Mouse (Mus musculus): ENCODE data around the gene Mbtd1. TPM values are rescaled to one million over a fixed set of nuclear protein-coding genes. Genes with fewer than 3 reads are reported as not detected.
"Not testable (repeated sequence)": the region's sequence is repeated elsewhere in the genome, so short reads cannot be mapped to it uniquely, and the experiment has no call there.

Gene Mbtd1
- total RNA-seq (2021) = 10 to 100 TPM; 25.4 to 26.6 TPM
- long read RNA-seq, experiment 1 = 0 reads
- long read RNA-seq, experiment 2, partial matches to known transcripts = 0 of 1 reads
- long read RNA-seq, experiment 2, other reads (novel, unspliced or antisense) = 1 of 1 reads

- peak; percentile 99 to 100 for DNase-seq
- intact Hi-C loops (cut with DNase I) = no loop called here
Measured at GRCm38 (mm10) chr11:93885572-93886410, at the start of gene Mbtd1, which contains the start of gene Utp18. Gene Mbtd1, plus strand, starts transcription at chr11:93885852. Gene Utp18, minus strand, starts transcription at chr11:93885766.

GRCm38 (mm10) chr11:93847342-93847741 lies 38.3 kb upstream of the Mbtd1 start:
- intact Hi-C loops (cut with DNase I) = no loop called here
- DNase-seq = no peak

GRCm38 (mm10) chr11:93852546-93852945 lies 33.1 kb upstream of the Mbtd1 start:
- intact Hi-C loops (cut with DNase I) = no loop called here
- no peak for DNase-seq

GRCm38 (mm10) chr11:93856284-93856955 lies 29.2 kb upstream of the Mbtd1 start:
- DNase-seq = peak; percentile 65 to 82
- intact Hi-C loops (cut with DNase I) = no loop called here

GRCm38 (mm10) chr11:93860540-93861172 lies 25.0 kb upstream of the Mbtd1 start:
- intact Hi-C loops (cut with DNase I) = no loop called here
- no peak for DNase-seq

- DNase-seq = no peak
- intact Hi-C loops (cut with DNase I) = no loop called here
Measured at GRCm38 (mm10) chr11:93861193-93861592, 24.5 kb upstream of the Mbtd1 start.

- intact Hi-C loops (cut with DNase I) = no loop called here
- no peak for DNase-seq
Measured at GRCm38 (mm10) chr11:93862045-93862623, 23.5 kb upstream of the Mbtd1 start.

- intact Hi-C loops (cut with DNase I) = no loop called here
Measured at GRCm38 (mm10) chr11:93862638-93863037, 23.0 kb upstream of the Mbtd1 start.

GRCm38 (mm10) chr11:93884068-93884467 lies 1.6 kb upstream of the Mbtd1 start:
- DNase-seq = no peak
- intact Hi-C loops (cut with DNase I) = no loop called here

More at GRCm38 (mm10) chr11:93862638-93863037, 23.0 kb upstream of the Mbtd1 start:
- DNase-seq = no peak

- intact Hi-C loops (cut with DNase I) = no loop called here
- DNase-seq = peak in 1 of 2 experiments; percentile 62
Measured at GRCm38 (mm10) chr11:93884901-93885571, 616 bp upstream of the Mbtd1 start.

GRCm38 (mm10) chr11:93886411-93887079 lies 893 bp downstream of the Mbtd1 start:
- intact Hi-C loops (cut with DNase I) = no loop called here

GRCm38 (mm10) chr11:93887080-93887447 lies 1.4 kb downstream of the Mbtd1 start:
- no peak for DNase-seq
- intact Hi-C loops (cut with DNase I) = no loop called here

More at GRCm38 (mm10) chr11:93886411-93887079, 893 bp downstream of the Mbtd1 start:
- peak; percentile 10 to 13 for DNase-seq

GRCm38 (mm10) chr11:93897732-93898131 lies 12.1 kb downstream of the Mbtd1 start:
- no peak for DNase-seq
- intact Hi-C loops (cut with DNase I) = no loop called here

- DNase-seq = no peak
- intact Hi-C loops (cut with DNase I) = no loop called here
Measured at GRCm38 (mm10) chr11:93906834-93907233, 21.2 kb downstream of the Mbtd1 start.

GRCm38 (mm10) chr11:93907839-93908238 lies 22.2 kb downstream of the Mbtd1 start:
- intact Hi-C loops (cut with DNase I) = no loop called here
- no peak for DNase-seq

- DNase-seq = no peak
- intact Hi-C loops (cut with DNase I) = no loop called here
Measured at GRCm38 (mm10) chr11:93908829-93909228, 23.2 kb downstream of the Mbtd1 start.

- no peak for DNase-seq
- intact Hi-C loops (cut with DNase I) = no loop called here
Measured at GRCm38 (mm10) chr11:93911603-93912002, 26.0 kb downstream of the Mbtd1 start.

GRCm38 (mm10) chr11:93915019-93915418 lies 29.4 kb downstream of the Mbtd1 start:
- DNase-seq; intact Hi-C loops (cut with DNase I): not testable (repeated sequence)

GRCm38 (mm10) chr11:93929106-93929505 lies 43.5 kb downstream of the Mbtd1 start:
- no peak for DNase-seq
- intact Hi-C loops (cut with DNase I) = no loop called here
